Mouse (Mus musculus) limb, embryonic 10.5 days (tissue): ENCODE measurements around the gene Ap3s2. TPM values are rescaled to one million over a fixed set of nuclear protein-coding genes. Genes with fewer than 3 reads are reported as not detected.

Experiments used
- DNase-seq: peaks from one replicate; pipeline ENCODE4 v3.0.0-alpha.2; 2017; ENCODE audit warnings: low spot score
- H3K27ac ChIP-seq: fragments of 300-500 bp; sonication (generic); 2 replicates; pipeline ENCODE4 v1.5.1; 2016; ENCODE audit warnings: mild to moderate bottlenecking
- H3K27me3 ChIP-seq: fragments of 300-500 bp; sonication (generic); 2 replicates; pipeline ENCODE4 v1.6.1; 2016; ENCODE audit warnings: low read depth, mild to moderate bottlenecking; ENCODE audit not compliant: poor library complexity, severe bottlenecking
- H3K36me3 ChIP-seq: fragments of 300-500 bp; sonication (generic); 2 replicates; pipeline ENCODE4 v1.6.1; 2016; ENCODE audit warnings: mild to moderate bottlenecking, moderate library complexity
- H3K4me1 ChIP-seq: fragments of 300-500 bp; sonication (generic); 2 replicates; pipeline ENCODE4 v1.6.1; 2016
- H3K4me3 ChIP-seq: fragments of 300-500 bp; sonication (generic); 2 replicates; pipeline ENCODE4 v1.5.1; 2016; ENCODE audit warnings: mild to moderate bottlenecking, moderate library complexity
- H3K9me3 ChIP-seq: fragments of 300-500 bp; sonication (generic); replicated peaks from 2 replicates; pipeline ENCODE4 v1.6.1; 2016; ENCODE audit warnings: mild to moderate bottlenecking
- WGBS: fragments of 180-500 bp; shearing (Covaris S2); methylation state at CpG from one replicate; pipeline ENCODE4 v1.1.7; 2016; 5-methylcytosine and 5-hydroxymethylcytosine counted together
- polyA plus RNA-seq: library from polyadenylated mRNA; unstranded; fragments of >200 nt; fragmentation: Nextera tagmentation; extraction: Ambion mirVana; gene quantifications from 2 replicates; pipeline ENCODE4 v1.2.1, GENCODE M21; 2016

The Ap3s2 gene
- polyA plus RNA-seq = 41.7 and 44.4 TPM in 2 replicates

GRCm38 (mm10) chr7:79920344-79920983 lies at the start of gene Ap3s2:
Ap3s2 (minus strand) TSS chr7:79920649.
- H3K9me3 ChIP-seq = no peaks in the 10 kb centered on the region
- H3K27me3 ChIP-seq = no peaks in the 10 kb centered on the region
- H3K4me3 ChIP-seq = peak within 1 kb of the TSS; percentile 68
- peak within 1 kb of the TSS; percentile 90 for H3K27ac ChIP-seq
- peak; percentile 92 for DNase-seq
- peaks cover 5% of the 10 kb centered on the region; the same call in 1 of the 2 replicates for H3K36me3 ChIP-seq
- under 1% methylated on average over 34 of the region's 34 CpGs for WGBS
- peaks cover 5% of the 10 kb centered on the region; the same call in 1 of the 2 replicates for H3K4me1 ChIP-seq

GRCm38 (mm10) chr7:79968326-79968725 lies 47.9 kb upstream of the Ap3s2 start:
- no peaks in the 10 kb centered on the region for H3K36me3 ChIP-seq
- no peaks in the 10 kb centered on the region for H3K4me1 ChIP-seq
- no peaks in the 10 kb centered on the region for H3K27me3 ChIP-seq
- no peaks in the 10 kb centered on the region for H3K9me3 ChIP-seq
- no peak for DNase-seq
- WGBS = 85% methylated on average over 6 of the region's 6 CpGs
- H3K27ac ChIP-seq = no peak overlapping the region
- no peak overlapping the region for H3K4me3 ChIP-seq

GRCm38 (mm10) chr7:79961600-79961999 lies 41.2 kb upstream of the Ap3s2 start:
- H3K4me1 ChIP-seq = no peaks in the 10 kb centered on the region
- no peaks in the 10 kb centered on the region for H3K36me3 ChIP-seq
- no peaks in the 10 kb centered on the region for H3K27me3 ChIP-seq
- DNase-seq = no peak
- H3K9me3 ChIP-seq = no peaks in the 10 kb centered on the region
- no peak overlapping the region for H3K27ac ChIP-seq
- H3K4me3 ChIP-seq = no peak overlapping the region
- WGBS = 65% methylated on average over 1 of the region's 1 CpGs

- H3K27me3 ChIP-seq = no peaks in the 10 kb centered on the region
- no peaks in the 10 kb centered on the region for H3K4me1 ChIP-seq
- no peaks in the 10 kb centered on the region for H3K36me3 ChIP-seq
- WGBS = 85% methylated on average over 1 of the region's 1 CpGs
- DNase-seq = no peak
- no peak overlapping the region for H3K27ac ChIP-seq
- no peaks in the 10 kb centered on the region for H3K9me3 ChIP-seq
- no peak overlapping the region for H3K4me3 ChIP-seq
Observed at GRCm38 (mm10) chr7:79956131-79956530, 35.7 kb upstream of the Ap3s2 start.

- Histone ChIP-seq H3K36me3 (no peaks in the 10 kb centered on the region), H3K27me3 (no peaks in the 10 kb centered on the region), H3K27ac (no peak overlapping the region), H3K9me3 (no peaks in the 10 kb centered on the region), H3K4me1 (no peaks in the 10 kb centered on the region), H3K4me3 (no peak overlapping the region)
- no peak for DNase-seq
- 88% methylated on average over 1 of the region's 1 CpGs for WGBS
Observed at GRCm38 (mm10) chr7:79954890-79955289, 34.4 kb upstream of the Ap3s2 start.

- Histone ChIP-seq H3K27ac (no peak overlapping the region), H3K9me3 (no peaks in the 10 kb centered on the region), H3K4me1 (no peaks in the 10 kb centered on the region), H3K4me3 (no peak overlapping the region), H3K27me3 (no peaks in the 10 kb centered on the region), H3K36me3 (no peaks in the 10 kb centered on the region)
- WGBS = 80% methylated on average over 3 of the region's 3 CpGs
- DNase-seq = no peak
Observed at GRCm38 (mm10) chr7:79951038-79951437, 30.6 kb upstream of the Ap3s2 start.

GRCm38 (mm10) chr7:79950236-79950635 lies 29.8 kb upstream of the Ap3s2 start:
- H3K36me3 ChIP-seq = no peaks in the 10 kb centered on the region
- no peak for DNase-seq
- 85% methylated on average over 6 of the region's 6 CpGs for WGBS

GRCm38 (mm10) chr7:79935511-79936205 lies 15.2 kb upstream of the Ap3s2 start:
- Histone ChIP-seq H3K4me3 (peak overlapping the region; percentile 60), H3K4me1 (peaks cover 18% of the 10 kb centered on the region), H3K36me3 (no peaks in the 10 kb centered on the region), H3K9me3 (no peaks in the 10 kb centered on the region), H3K27ac (peak overlapping the region; percentile 84), H3K27me3 (peaks cover 7% of the 10 kb centered on the region)
- peak; percentile 45 for DNase-seq
- WGBS = 18% methylated on average over 19 of the region's 19 CpGs

More at GRCm38 (mm10) chr7:79950236-79950635, 29.8 kb upstream of the Ap3s2 start:
- H3K27me3 ChIP-seq = no peaks in the 10 kb centered on the region
- no peak overlapping the region for H3K27ac ChIP-seq
- no peaks in the 10 kb centered on the region for H3K4me1 ChIP-seq
- H3K9me3 ChIP-seq = no peaks in the 10 kb centered on the region
- no peak overlapping the region for H3K4me3 ChIP-seq

GRCm38 (mm10) chr7:79934862-79935510 lies 14.5 kb upstream of the Ap3s2 start, which contains the start of gene Arpin:
Arpin (minus strand) TSS chr7:79935359.
- Histone ChIP-seq H3K4me3 (peak within 1 kb of the TSS; percentile 60), H3K4me1 (peaks cover 18% of the 10 kb centered on the region), H3K27me3 (peaks cover 7% of the 10 kb centered on the region), H3K36me3 (no peaks in the 10 kb centered on the region), H3K27ac (peak within 1 kb of the TSS; percentile 84), H3K9me3 (no peaks in the 10 kb centered on the region)
- DNase-seq = peak; percentile 81
- 1% methylated on average over 32 of the region's 32 CpGs for WGBS

- WGBS = 49% methylated on average over 5 of the region's 5 CpGs
- Histone ChIP-seq H3K4me3 (peak overlapping the region; percentile 60), H3K4me1 (peaks cover 18% of the 10 kb centered on the region), H3K27ac (peak overlapping the region; percentile 84), H3K27me3 (peaks cover 7% of the 10 kb centered on the region), H3K36me3 (no peaks in the 10 kb centered on the region), H3K9me3 (no peaks in the 10 kb centered on the region)
- no peak for DNase-seq
Observed at GRCm38 (mm10) chr7:79934461-79934860, 14.0 kb upstream of the Ap3s2 start.

- H3K36me3 ChIP-seq = peaks cover 30% of the 10 kb centered on the region
- no peak overlapping the region for H3K27ac ChIP-seq
- H3K9me3 ChIP-seq = no peaks in the 10 kb centered on the region
- no peaks in the 10 kb centered on the region for H3K4me1 ChIP-seq
- DNase-seq = no peak
- H3K27me3 ChIP-seq = no peaks in the 10 kb centered on the region
- H3K4me3 ChIP-seq = no peak overlapping the region
- 81% methylated on average over 2 of the region's 2 CpGs for WGBS
Observed at GRCm38 (mm10) chr7:79928516-79929052, 8.1 kb upstream of the Ap3s2 start.

- Histone ChIP-seq H3K27me3 (no peaks in the 10 kb centered on the region), H3K36me3 (peaks cover 49% of the 10 kb centered on the region), H3K4me3 (no peak overlapping the region), H3K9me3 (no peaks in the 10 kb centered on the region), H3K27ac (no peak overlapping the region), H3K4me1 (peaks cover 1% of the 10 kb centered on the region; the same call in 1 of the 2 replicates)
- peak; percentile 35 for DNase-seq
- WGBS = 86% methylated on average over 3 of the region's 3 CpGs
Observed at GRCm38 (mm10) chr7:79914556-79914955, 5.9 kb downstream of the Ap3s2 start.

- H3K4me1 ChIP-seq = no peaks in the 10 kb centered on the region
- no peak for DNase-seq
- H3K4me3 ChIP-seq = no peak overlapping the region
- H3K27me3 ChIP-seq = no peaks in the 10 kb centered on the region
- no peak overlapping the region for H3K27ac ChIP-seq
- WGBS = 91% methylated on average over 2 of the region's 2 CpGs
- peaks cover 75% of the 10 kb centered on the region for H3K36me3 ChIP-seq
- H3K9me3 ChIP-seq = no peaks in the 10 kb centered on the region
Observed at GRCm38 (mm10) chr7:79907356-79907755, 13.1 kb downstream of the Ap3s2 start.
